Mouse (Mus musculus) regulatory T cell (primary cell): ENCODE results near the gene Exosc1.

Experiments used
- in situ Hi-C: fragments of 300-600 bp; cut with MboI, MseI; formaldehyde crosslinking; loops from one replicate; pipeline ENCODE4 v1.15.1; 2025; ENCODE audit warnings: high pct_unique_total_duplicates

The Exosc1 gene

DNA sequence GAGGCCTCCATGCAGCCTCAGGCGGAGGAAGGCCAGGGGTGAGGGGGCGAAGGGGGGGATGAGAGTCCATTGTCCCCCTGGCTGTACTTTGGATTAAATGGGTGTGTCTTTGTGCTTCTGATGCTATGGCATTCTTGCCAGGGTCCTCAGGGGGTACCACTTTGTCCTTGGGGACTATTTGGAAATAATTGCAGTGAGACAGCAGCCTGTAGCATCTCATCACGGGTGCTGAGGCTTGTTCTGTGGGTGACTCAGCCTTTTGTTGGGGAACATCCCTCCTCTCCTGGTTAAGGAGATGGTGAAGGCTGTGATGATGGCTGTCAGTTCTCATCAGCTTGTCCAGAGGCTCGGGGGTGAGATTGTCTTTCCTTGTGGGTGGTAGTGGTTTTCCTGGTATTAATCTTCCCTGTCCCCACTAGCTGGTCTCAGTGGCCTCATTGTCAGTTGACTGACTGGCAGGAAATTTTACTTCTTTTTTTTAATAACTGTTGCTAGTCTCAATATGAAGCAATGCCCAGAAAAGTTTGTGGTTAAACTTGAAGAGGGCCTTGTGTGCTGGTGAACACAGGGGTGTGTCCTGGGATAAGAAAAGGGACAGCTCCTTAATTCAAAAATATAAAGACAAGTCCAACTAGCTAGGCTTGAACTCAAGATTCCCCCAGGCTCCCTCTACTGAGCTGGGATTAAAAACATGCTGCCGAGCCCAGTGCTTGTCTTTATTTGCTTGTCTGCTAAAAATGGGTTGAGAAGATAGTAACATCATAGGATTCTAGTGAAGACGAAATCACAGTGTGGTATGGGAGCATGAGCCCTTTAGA is 19.2 kb downstream of the Exosc1 start:
- in situ Hi-C loops = no loop called here

DNA sequence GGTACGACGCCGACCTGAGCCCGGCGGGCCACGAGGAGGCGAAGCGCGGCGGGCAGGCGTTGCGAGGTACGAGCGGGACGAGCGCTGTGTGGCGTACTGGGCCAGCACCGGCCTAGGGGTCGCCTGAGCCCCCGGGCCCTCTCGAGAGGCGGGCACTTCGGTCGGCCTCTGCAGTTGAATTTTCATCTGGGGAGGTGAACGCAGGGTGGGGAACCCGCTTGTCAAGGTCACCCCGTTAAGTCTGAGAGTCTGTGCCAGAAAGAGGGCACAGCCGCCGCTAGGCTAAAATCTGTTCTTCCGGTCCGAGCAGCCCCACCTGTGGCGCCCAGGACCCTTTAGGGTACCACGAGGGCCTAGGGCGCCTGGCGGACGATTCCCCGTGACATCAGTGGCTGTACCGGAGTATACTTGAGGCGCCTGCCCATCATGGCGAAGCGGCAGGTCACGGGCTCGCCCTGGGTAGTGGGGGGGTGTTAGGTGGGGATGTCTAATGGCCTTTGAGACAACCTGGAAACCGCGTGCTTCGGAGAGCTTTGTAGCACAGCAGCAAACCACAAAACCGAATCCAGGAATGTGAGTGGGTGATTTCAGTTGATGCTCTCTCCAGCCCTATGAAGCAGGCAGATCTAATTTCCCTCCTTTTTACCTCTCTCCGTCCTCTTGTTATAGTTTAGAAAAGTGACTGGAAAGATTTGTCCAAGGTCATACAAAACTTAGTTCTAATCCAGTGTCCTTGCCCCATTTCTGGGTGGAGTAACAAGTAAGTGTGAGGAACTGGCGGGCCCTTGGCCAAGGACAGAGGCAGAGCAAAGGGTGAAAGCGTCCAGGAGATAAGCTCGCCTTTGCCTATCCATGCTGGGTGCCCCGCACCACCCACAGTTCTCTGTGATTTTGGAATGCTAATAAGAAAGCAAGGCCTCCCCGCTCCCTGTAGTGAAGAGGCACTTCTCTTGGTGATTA is 20.8 kb downstream of the Exosc1 start:
- in situ Hi-C loops = no loop called here

DNA sequence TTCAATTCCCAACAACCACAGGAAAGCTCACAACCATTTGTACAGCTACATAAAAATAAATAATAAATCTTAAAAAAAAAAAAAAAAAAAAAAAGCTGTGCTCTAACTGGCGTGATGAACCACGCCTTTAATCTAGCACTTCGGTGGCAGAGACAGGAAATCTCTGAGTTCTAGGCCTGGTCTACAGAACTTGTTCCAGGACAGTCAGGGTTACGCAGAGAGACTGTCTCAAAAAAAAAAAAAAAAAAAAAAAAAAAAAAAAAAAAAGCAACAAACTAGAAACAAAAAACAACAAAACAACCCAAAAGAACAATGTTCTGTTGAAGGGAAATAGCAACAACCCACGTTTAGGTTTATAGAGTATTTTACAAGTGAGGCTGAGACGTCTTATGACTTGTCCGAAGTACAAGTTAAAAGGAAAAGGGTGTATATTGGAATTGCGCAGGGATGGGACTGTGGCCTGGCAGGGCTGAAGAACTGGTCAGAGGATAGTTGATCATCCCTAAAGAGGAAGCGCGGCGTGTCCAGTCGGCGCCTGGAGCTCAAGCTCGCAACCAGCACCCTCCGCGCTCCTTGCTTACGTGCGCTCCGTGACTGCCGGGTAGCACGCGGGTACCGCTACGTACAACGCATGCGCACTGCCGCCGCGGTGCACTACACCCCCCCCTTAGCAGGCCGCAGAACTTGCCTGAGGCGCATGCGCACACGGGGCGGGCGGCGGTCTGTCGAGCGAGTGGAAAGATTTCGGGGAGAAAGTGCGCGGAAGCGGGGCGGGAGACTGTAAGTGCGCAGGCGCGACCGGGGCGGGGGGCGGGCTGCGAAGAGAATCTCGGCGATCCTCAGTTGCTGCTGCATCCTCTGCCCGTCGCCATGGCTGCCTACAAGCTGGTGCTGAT is 21.8 kb downstream of the Exosc1 start, which contains the start of gene Pgam1:
Gene Pgam1, plus strand, starts transcription at position 746 of the 896 bp plus-strand sequence.
- in situ Hi-C loops = no loop called here

DNA sequence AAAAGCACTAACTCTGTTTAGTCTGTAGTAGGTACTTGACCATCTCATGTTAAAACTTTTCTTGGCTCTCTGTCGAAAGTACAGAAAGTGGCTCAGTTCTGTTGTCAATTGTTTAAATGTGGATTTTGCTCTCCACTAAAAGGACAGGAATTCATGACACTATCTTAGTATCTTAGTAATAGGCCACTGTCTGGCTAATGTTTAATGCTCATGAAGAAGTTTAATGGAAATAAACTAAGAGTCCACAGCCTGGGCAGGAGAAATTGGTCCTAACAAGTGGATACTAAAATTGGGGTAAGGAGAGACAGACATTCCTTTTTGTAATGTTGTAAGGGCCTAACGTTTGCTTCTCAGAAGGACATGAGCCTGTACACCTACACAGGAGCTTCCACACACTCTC is 22.8 kb downstream of the Exosc1 start:
- in situ Hi-C loops = no loop called here

DNA sequence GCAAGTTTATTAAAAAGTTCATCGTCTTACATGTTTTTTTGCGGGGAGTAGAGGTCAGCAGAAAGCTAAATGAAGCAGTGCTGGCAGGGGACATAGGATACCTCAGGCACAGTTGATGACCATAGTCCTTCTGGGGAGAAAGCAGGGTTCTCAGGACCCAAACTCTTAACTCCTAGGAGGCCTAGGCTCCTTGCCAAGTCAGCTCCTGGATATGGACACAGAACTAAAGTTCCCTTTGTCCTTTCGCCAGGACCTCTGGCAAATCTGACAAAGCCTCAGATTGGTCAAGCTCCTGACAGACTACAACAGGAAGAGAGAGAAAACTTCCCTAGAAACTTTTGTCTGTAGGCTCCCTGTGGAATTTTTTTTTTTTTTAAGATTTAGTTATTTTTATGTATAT is 24.5 kb downstream of the Exosc1 start:
- in situ Hi-C loops = no loop called here

DNA sequence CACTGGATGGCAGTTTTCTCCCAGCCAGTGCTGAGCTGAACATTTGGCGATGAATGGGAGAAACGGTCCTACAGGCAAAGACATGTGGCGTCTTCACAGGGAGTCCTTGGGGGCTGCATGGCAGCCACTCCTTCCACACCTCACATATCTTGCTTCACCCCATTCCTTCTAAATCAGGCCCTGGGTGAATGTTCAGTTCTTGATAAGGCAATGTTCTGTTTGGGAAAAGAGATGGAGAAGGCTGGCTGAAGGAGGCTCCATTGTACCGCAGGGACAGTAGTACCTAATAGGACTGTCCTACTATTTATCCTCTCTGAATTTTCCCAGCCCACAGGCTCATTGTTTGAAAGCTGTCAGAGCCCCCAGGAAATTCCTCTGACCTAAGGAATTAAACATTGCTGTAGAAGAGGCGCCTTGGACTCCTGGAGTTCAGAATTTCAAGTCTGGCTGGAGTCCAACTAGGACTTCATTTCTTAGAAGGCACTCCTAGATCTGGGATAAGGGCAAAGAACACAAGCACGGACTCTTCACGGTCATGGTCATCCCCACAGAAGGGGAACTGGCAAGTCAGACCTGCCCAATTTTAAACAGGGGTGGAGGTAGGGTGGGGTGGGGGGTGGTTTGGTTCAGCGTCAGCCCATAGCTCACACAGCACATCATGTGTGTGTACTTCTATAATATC is 26.0 kb downstream of the Exosc1 start:
- in situ Hi-C loops = no loop called here

DNA sequence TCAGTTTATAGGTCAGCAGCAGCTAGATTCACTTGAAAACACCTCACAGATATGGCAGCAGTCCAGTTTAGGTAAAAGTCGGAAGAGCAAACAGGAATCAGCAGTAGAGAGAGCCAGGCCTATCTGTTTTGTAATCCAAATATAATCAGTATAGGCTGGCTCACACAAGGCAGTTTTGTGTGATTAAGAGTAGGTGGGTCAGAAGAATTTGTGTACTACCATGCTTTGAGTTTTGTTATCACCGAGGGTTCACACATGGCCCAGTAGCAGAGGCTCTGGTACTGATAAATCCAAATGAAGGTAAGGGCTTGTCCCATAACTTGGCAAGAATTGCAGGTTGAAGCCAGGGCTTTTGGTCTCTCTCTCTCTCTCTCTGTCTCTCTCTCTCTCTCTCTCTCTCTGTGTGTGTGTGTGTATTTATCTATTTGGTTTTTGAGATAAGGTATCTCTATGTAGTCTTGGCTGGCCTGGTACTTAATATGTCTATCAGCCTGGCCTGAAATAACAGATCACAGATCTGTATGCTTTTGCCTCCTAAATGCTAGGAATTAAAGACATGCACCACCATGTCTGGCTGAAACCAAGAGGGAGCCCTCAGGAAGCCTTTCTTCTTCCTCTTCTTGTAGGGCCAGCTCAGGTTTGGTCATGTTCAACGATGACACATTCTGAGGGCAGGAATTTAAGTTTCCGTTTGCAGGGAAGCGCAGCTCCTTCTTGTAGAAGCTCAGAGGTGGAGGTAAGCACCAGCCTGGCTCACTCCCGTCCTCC is 26.7 kb downstream of the Exosc1 start:
- in situ Hi-C loops = no loop called here

DNA sequence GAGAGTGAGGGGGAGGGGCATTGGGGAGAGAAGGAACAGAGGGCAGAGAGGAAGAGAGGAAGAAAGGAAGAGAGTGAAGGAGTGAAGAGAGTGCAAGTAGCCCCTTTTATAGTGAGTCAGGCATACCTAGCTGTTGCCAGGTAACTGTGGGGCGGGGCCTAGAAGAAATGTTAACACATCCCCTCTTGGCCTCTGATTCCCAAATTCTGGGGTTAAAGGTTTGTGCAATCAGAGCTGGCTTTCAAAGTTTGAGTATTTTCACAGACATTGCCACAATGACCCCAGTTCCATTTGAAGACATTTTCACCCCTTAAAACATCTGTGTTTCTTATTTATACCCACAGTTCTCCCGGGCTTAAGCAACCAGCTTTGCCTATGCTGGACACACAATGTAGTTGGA is 28.0 kb downstream of the Exosc1 start:
- in situ Hi-C loops = no loop called here

DNA sequence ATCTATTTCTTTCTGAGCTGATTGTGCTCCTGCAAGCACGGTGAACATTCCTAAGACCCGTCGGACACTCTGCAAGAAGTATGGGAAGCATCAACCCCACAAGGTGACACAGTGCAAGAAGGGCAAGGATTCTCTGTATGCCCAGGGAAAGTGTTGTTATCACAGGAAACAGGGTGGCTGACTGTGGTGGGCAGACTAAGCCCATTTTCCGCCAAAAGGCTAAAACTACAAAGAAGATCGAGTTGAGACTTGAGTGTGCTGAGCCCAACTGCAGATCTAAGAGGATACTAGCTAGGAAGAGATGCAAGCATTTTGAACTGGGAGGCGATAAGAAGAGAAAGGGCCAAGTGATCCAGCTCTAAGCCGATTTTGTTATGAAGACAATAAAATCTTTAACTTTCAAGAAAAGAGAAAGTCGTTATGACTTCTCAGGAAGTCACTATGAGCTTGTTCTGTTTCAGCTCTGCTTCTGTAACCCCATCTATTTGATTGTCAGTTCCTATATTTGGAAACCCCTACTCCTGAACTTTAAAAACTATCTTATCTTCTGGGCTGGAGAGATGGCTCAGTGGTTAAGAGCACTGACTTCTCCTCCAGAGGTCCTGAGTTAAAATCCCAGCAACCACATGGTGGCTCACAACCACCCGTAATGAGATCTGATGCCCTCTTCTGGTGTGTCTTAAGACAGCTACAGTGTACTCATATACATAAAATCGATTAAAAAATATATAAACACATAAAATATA is 30.2 kb downstream of the Exosc1 start:
- in situ Hi-C loops = no loop called here

DNA sequence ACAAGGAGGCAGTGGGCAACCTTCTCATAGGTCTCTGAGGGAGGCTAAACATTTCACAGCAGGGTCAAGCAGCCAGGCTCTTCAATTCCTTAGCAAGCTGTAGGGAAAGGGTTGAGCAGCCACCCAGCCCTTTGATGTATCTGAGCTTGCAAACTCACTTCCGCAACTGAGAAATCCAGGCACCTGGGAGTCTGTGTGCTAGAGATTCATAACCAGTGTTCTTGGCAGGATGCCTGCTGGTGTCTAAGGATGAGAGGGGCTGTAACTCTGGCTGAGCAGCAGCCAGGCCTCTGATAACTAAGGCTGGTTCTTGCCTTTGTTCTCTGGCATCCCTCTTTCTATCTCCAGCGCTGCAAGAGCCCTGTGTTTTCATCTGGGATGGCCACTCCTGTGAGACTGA is 31.5 kb downstream of the Exosc1 start:
- in situ Hi-C loops = no loop called here

DNA sequence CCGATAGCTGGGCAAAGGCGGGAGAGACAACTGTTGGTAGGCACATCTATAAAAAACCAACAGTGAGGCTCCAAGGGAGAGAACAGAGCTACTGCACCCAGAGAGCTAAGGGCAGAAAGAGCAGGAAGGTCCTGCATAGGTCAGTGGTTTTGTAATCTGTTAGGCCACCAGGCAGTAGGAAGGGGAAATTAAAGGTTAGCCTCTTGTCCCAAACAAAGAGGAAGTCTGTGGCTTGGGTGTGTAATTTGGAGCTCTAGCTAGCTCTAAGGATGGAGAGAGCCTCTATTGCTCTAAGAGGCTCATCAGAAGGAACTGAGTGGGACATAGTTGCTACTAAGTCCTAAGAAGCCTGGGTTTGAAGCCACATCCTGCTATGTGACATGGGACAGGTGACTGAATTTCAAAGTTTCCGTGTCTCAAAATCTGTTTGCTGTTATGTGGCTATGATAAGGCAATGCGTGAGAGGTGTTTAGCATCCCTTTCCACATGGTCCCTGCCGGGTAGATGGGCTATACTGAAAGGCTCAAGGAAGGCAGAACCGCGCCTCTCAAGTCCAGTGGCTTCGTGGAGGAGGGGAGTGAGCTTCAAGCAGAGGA is 32.6 kb downstream of the Exosc1 start:
- in situ Hi-C loops = no loop called here

DNA sequence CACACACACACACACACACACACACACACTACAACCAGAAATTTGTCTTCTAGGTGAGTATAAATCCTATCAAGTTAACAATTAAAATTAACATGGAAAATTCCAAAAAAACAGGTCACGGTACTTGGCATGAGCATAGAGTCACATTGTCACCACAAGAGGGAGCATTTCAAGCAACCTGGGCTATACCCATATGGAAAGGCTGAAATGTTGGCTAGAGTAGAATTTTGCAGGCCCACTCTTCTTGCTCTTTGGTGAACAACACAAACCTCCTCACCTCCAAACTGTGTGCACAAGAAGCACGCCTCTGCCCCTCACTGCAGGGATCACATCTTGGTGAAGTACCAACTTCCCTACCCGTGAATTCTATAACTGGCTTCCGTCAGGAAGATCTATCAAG is 34.4 kb downstream of the Exosc1 start:
- in situ Hi-C loops = no loop called here

DNA sequence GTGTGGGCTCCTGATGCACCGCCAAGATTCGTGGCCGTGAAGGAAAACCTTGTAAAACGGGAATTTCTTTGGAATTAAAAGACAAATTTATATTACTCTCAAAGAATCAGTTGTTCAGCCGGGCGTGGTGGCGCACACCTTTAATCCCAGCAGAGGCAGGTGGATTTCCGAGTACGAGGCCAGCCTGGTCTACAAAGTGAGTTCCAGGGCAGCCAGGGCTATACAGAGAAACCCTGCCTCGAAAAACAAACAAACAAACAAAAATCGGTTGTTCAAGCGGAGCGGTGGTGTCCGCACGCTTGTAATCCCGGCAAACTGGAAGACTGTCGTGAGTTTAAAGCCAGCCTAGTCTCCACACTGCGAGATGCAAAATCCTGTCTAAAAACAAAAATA is 36.9 kb downstream of the Exosc1 start:
- in situ Hi-C loops = no loop called here

DNA sequence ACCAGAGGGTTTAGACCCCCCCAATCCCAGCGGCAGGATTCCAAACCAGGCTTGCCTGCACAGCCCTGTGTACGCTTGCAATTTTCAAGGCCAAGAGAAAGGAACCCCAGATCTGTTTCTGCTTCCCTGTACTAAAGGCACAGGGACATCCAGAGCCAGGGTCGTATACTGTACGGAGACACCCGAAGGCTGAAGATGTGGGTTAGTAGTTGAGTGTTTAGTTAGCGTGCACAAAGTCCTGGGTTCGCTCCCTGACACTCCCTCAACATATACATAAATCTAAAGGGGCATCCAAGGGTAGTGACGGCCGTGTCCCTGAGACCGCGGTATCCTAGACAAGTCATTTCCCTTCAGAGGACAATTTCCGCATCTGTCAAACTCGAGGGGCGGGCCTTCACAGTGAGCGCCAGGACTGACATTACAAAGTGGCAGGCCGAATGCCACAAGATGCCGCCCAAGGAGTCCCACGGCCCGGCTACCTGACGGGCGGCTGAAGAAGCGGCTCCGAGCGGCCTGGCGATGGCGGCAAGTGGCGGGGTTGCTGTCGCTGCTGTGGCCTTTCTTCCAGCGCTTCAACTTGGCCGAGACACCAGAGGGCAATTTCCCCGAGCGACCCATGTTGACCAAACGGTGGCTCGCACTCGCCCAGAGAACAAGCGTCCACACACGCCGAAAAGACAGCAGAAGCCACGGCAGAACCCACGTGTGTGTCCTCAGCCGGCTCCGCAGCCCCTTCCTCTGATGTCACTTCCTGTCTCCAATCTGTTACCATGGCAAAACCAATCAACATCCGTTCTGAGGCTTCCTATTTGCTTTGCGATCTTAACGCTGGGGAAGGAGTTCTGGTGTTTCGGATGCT is 37.5 kb downstream of the Exosc1 start, which contains the start of gene Rrp12:
Gene Rrp12, minus strand, starts transcription at position 714 of the 859 bp plus-strand sequence.
- in situ Hi-C loops = no loop called here

DNA sequence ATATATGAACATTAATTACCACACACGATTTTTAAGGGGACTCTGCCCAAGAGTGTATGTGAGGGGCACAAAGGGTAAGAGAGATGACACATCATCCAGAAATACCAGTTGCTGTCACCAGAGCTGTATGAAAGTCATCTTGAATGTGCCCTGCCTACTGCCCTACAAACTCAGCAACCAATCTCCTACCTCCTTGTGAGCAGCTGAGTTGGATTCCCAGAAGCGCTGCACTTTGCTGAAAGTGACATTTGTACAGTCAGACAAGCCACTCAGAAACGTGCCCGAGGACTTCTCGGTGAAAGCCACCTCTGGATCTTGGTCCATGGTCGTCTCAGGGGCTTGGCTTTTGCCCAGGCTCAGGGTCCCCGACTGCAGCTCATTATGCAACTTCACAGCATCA is 38.3 kb downstream of the Exosc1 start:
- in situ Hi-C loops = loop anchor here (5.0 kb wide), 1 partner anchor 48 kb away; the partner anchor contains the start of gene Frat2

DNA sequence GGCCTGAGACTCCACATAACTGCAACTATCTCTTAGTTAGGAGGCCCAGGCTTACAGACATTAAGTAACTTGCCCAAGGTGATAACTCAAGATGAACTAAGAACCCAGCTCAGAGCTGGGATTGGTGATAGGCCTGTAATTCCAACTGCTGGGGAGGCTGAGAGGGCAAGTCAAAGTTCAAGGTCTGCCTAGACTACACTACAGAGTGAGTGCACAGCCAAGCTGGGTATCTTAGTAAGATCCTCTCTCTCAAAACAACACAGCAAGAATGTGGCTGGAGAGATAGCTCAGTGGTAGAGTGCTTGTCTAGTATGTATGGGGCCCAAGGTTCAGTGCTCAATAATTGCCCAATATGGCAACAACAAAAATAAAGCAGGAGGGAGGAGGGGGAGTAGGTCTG is 45.0 kb downstream of the Exosc1 start:
- in situ Hi-C loops = no loop called here

DNA sequence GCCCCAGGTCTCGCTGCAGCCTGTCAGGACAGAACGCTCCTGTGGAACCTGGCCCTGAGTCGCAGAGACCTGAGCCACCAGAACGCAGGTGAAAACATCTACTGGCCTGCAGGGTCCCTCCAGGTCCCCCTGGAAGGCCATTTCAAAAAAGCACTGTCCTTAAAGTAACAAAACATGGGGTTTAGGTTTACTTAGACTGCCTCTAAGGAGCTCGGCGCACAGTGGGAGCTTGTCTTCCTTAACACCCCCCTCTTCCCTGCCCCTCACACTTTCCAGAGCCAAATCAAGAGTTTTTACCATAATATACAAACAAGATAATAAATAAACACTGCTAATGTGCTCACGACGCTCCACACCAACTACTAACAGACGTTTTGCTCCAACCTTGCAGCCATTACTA is 49.3 kb downstream of the Exosc1 start:
- in situ Hi-C loops = no loop called here

DNA sequence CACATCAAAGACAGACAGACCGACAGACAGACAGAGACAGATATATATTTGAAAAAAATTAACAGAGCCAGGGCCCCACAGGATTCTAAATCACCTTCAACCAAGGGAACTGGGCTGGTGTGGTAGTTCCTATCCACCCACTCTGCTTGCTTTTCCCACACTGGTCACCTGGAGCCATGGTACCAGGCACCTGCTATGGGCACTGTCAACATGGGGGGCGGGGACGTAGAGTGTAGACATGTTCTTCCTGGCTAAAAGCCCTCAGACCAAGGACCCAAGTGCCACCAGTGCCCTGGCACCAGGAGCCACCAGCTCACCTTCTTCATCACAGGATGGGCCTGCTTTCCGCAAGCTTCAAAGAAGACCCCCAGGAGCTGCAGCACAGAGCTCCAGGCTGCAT is 51.4 kb downstream of the Exosc1 start:
- in situ Hi-C loops = no loop called here
